Mouse (Mus musculus): ENCODE measurements around the gene Cers3.

Cers3 gene

DNA sequence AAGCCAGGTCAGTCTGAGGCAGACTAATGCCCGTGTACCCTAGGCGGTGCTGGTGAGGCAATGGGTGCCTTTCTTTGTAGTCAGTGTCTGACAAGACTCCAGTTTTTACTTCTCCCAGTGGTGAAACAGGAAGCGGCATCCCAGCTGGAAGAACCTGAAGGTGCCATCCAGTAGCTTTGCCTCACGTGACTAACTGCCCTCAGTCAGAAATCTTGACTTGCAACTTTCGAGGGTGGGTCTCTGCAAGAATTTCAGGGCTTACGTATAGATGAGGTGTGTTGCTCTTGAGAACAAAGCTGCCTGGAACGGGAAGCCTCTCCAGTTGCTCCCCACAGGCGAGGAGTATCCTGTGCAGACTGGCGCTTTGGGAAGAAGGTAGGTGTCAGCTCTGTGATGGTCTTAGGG lies at the start of gene Cers3:
TSS of gene Cers3 (plus strand) at position 128 of the 405 bp plus-strand sequence.
- no peak for DNase-seq (ENCODE audit: low read depth, low spot score)

DNA sequence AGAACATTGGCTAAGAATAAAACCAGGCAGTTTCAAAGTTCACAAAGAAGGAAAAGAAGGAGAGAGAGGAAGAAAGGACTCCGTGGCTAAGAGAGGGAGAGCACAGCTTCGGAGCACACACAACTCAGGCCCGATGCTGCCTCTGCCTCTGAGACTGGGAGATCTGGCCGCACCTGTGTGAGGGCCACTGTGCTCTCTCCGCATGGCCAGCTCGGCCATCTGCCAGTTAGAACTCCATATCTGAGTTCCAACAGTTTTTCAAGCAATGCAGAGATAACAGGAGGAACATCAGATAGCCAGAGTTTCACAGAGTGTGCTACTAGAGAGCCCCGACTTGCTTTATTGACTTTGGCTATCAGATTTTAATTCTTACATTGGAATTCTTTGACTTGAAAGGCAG lies 48.8 kb upstream of the Cers3 start:
- no peak for DNase-seq (ENCODE audit: low read depth, low spot score)

GRCm38 (mm10) chr7:66702721-66703120 lies 40.6 kb upstream of the Cers3 start:
- DNase-seq (ENCODE audit: low read depth, low spot score), result no peak

DNA sequence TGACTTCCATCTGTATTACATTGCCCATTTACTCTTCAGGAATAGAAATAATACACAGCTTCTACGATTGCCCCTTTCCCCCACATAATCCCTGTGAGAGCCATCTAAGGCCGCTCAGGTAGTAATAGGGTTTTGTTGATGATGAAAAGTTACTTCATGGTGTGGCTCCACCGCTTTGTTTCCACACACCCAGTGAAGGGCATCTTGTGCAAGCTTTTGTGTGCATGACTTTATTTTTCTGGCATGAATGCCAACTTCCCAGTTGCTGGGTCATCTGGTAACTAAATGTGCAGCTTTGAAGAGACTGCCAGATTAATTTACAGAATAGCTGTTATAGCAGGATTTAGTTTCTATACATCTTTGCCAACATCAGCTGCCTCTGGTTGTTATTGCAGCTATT lies 38.7 kb upstream of the Cers3 start:
- no peak for DNase-seq (ENCODE audit: low read depth, low spot score)

DNA sequence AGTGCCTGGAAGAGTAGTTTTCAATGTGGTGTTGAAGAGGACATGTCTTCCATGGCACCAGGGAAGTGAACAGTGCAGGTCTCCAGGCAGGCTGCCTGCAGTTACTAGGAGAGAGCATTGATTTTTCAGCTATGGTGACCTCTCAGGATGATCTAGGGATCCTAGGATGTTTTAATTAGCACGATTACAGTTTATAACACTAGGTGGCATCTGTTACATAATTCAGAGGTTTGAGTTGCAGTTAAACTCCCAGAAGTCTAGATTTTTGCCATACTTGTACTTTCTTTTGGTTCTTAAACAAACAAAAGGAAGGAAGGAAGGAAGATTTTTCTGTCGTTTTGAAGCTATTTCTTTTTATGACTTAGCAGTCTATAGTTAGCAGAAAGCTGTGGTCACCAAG lies 32.1 kb upstream of the Cers3 start:
- DNase-seq (ENCODE audit: low read depth, low spot score), result no peak

DNA sequence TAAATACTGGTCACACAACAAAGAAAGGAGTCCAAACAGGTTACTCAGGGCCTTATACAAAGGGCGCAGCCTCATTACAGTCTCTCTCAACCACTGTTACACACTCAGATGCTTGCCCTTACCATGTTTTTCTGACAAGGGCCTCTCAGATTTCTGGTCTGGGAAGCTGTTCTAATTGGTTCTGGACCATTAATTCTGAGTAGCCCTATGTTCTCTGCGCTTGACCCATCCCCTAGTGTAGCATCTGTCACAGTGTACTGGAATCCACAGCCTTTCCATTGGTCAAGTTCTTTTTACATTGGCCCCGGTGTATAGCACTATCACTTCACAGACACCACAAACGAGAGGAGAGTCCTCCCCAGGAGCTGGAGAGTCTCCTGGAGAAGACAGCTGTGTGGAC lies 18.8 kb upstream of the Cers3 start:
- DNase-seq (ENCODE audit: low read depth, low spot score), result no peak

DNA sequence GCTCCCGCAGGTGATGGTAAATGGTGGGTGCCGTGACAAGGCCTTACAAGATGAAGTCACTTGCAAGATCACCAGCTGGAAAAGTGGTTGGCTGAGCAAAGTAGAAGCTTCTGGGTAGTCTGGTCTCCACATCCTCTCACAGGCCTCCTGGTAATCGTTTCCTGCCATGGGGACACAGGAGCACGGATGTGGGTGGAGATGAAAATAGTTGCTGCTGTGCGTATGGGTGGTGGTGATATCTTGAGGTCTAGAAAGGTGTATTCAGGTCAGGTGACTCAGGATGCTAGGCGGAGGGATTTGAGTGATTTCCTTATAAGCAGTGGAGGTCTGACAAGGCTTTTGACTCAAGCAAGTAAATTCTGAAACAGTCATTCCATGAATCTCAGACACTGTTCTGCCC lies 18.4 kb upstream of the Cers3 start:
- peak; percentile 18 for DNase-seq (ENCODE audit: low read depth, low spot score)

DNA sequence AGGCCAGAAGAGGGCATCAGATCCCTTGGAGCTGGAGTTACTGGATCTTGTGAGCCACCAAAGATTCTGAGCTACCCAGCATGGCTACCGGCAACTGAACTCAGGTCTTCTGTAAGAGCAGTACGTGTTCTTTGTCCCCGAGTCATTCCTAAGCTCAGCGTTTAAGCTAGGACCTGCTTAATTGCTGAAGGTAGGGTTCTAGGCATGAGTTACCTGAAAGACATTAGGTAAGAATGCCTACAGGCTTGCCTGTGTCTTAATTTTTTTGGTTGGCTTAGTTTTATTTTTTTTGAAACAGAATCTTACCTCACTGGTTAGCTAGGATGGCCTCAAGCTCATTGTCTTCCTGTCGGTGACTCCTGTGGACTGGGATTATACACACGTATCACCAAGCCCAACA lies 15.2 kb upstream of the Cers3 start:
- no peak for DNase-seq (ENCODE audit: low read depth, low spot score)

GRCm38 (mm10) chr7:66729232-66729631 lies 14.1 kb upstream of the Cers3 start:
- DNase-seq (ENCODE audit: low read depth, low spot score), result no peak

- no peak for DNase-seq (ENCODE audit: low read depth, low spot score)
Observed at GRCm38 (mm10) chr7:66733431-66733830, 9.9 kb upstream of the Cers3 start.

GRCm38 (mm10) chr7:66733882-66734281 lies 9.4 kb upstream of the Cers3 start:
- no peak for DNase-seq (ENCODE audit: low read depth, low spot score)

- no peak for DNase-seq (ENCODE audit: low read depth, low spot score)
Observed at GRCm38 (mm10) chr7:66734466-66734865, 8.8 kb upstream of the Cers3 start.

GRCm38 (mm10) chr7:66734993-66735392 lies 8.3 kb upstream of the Cers3 start:
- DNase-seq (ENCODE audit: low read depth, low spot score), result no peak

- no peak for DNase-seq (ENCODE audit: low read depth, low spot score)
Observed at GRCm38 (mm10) chr7:66737418-66737817, 5.9 kb upstream of the Cers3 start.

- DNase-seq (ENCODE audit: low read depth, low spot score), result no peak
Observed at GRCm38 (mm10) chr7:66741008-66741407, 2.3 kb upstream of the Cers3 start.

- no peak for DNase-seq (ENCODE audit: low read depth, low spot score)
Observed at GRCm38 (mm10) chr7:66741412-66741811, 1.9 kb upstream of the Cers3 start.

DNA sequence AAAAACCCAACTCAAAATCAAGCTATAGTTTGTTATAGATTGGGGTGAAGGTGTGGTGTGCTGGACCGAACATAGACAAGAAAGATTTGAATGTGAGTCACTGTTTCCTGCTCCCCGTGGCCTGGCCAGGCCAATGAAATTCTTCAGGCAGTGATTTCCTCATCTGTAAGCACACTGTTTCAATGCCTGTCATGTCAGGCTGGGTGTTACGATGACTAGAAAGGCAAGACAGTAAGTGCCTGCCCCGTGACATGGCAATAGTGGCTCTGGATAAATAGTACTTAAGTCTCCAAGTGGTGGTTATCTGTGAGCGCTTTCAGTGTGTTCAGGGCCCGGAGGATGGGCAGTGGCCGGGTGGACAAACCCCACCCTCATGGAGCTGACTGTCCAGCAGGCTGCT lies 3.7 kb downstream of the Cers3 start:
- DNase-seq (ENCODE audit: low read depth, low spot score), result no peak

- DNase-seq (ENCODE audit: low read depth, low spot score), result no peak
Observed at GRCm38 (mm10) chr7:66749998-66750397, 6.7 kb downstream of the Cers3 start.

- DNase-seq (ENCODE audit: low read depth, low spot score), result no peak
Observed at GRCm38 (mm10) chr7:66753816-66754215, 10.5 kb downstream of the Cers3 start.

DNA sequence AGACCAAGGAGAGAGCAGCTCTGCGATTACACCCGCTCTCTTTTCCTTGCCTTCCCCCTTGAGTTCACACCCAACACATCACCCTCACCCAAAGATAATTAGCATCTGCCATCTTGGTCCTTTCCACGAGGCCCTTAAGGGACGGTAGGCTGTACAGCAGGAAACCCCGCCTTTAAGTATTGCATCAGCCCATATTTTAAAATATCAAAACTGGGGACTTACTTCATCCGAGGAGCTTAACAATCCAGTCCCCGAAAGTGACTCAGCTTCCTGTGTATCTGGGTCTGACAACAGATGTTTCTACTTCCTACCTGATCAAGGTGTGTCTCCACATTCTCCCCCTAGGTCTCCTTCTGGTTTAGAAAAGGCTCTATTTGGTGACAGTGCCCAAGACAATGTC lies 12.3 kb downstream of the Cers3 start:
- DNase-seq (ENCODE audit: low read depth, low spot score), result no peak

GRCm38 (mm10) chr7:66769902-66770301 lies 26.6 kb downstream of the Cers3 start:
- DNase-seq (ENCODE audit: low read depth, low spot score), result peak; percentile 1

DNA sequence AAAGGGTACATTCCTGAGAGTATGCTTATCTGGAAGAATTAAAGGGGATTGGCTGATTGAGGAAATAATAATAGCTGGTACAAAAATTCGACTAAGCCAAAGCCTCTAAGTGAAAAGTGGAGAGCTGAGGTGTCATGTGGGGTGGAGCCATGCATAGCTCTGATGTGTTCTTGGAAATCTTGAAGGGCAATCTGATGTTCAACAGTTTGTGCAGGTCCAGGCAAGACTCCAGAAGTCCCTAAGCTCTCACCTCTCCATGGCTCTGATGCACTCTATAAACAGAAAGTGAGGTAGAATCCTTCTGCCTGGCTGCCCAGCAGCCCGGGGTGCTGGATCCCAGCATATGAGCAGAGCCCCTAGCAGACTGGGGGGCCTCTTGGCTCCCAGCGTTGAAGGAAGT lies 27.4 kb downstream of the Cers3 start:
- no peak for DNase-seq (ENCODE audit: low read depth, low spot score)

DNA sequence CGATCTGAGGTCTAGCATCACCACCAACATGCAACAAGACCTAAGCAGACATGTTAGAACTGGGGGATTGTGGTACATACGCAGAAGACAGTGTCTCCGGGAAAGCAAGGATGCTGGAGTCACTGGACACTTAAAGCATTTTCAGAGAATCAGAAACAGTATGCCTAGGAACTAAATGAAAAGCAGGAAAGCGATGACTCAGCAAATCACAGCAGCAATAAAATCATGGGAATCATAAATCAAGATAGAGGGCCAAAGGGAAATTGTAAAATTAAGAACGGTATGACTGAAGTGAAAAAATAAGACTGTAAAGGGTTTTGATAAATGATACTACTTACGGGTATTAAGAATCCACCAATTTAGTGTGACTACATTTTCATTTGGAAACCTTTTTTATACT lies 27.9 kb downstream of the Cers3 start:
- no peak for DNase-seq (ENCODE audit: low read depth, low spot score)

DNA sequence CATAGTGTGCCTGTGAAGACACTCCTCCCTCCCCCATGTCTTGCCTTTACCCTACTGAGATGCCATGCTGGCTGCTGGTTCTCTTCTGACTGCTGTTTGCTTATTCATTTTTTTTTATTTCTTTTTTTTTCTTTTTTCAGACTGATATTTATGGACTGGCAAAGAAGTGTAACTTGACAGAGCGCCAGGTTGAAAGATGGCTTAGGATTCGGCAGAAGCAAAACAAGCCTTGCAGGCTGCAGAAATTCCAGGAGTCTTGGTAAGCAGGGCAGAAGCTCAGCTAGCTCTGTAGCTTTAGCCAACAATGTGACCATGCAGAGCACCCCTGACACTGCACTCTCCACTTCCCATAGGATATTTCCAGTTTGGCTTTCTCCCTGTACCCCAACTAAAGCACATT lies 36.1 kb downstream of the Cers3 start:
- no peak for DNase-seq (ENCODE audit: low read depth, low spot score)

All from CD4-positive, CD25-positive, alpha-beta regulatory T cell, adult 2 months (primary cell).